Mouse (Mus musculus): ENCODE measurements around the gene Cep350.

Cep350 gene

DNA sequence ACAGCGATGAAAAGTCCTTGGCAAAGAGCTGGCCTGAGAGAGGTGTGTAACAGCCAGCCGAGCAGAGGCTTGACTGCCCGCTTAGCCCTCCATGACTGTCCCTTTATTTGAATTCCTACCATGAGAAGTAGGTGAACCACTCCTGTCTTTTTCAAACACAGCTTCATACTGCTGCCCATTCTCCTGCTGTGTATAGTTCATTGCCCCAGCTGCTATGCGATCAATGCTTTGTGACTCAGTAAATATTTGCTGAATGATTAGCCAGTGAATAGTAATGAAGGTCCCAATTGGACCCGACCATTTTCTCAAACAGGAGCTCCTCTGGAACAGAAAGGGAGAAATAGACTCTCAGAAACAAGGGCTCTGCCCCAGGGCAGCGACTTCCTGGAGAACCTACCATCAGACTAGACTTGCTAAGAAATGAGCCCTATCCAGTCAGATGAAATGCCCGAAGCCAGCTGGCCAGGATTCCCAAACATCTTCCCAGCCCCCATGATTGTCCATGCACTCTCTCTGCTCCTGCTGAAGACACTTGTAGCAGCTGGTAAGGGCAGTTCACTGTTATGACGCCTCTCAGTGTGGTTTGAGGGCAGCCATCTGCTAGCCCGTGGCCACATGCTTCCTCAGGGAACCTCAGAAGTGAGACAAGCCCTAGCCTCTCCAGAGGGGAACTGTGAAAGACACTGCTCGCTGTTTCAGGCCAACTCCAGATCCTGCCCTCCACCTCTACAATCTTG is 163.2 kb downstream of the Cep350 start:
- DNase-seq (ENCODE audit: low read depth, low spot score): no peak

- DNase-seq (ENCODE audit: low read depth, low spot score): no peak
Measured at GRCm38 (mm10) chr1:155808261-155808660, 164.8 kb downstream of the Cep350 start.

GRCm38 (mm10) chr1:155805607-155806006 is 167.4 kb downstream of the Cep350 start:
- DNase-seq (ENCODE audit: low read depth, low spot score): no peak

DNA sequence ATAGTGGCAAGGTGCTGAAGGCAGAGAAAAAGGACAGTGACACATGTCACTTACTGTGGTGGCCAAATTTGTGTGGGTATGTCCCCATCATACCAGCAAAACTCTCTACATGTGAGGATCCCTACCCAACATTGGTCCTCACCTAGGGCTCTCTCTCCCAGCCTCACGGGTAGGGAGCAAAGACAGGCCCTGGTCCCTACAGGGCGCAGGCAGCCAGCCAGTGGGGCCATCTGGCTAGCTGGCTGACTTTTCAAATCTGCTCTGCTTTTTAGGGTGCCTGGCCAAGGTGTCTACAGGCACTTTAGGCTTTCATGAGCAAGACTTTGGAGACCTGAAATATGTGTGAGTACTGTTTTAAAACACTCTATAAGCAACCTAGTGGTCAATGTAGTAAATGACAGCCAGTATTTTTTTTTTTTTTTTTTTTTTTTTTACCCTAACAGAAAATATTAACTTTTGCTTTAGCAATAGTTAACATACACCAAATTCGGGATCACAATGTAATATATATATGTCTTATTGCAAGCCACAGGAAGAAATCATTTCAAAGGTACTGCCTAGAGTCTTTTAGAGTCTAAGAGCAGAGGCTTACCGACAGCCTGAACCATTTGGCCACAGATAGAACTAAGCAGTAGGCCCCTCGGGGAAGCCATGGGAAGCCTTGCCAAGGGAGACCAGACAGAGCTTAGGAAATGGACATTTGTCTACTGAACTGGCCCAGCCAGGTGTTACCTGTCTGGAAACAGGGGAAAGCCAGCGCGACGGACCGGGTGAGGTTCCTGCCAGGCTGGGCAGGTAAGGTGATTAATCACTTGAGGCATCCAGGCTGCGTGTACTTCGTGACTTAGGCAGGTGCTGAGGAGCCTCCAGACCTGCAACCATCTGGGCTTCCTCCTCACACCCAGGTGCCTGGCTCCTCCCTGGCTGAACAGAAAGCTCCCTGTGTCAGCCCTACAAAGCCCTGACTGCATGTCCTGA is 171.8 kb downstream of the Cep350 start:
- no peak for DNase-seq (ENCODE audit: low read depth, low spot score)

DNA sequence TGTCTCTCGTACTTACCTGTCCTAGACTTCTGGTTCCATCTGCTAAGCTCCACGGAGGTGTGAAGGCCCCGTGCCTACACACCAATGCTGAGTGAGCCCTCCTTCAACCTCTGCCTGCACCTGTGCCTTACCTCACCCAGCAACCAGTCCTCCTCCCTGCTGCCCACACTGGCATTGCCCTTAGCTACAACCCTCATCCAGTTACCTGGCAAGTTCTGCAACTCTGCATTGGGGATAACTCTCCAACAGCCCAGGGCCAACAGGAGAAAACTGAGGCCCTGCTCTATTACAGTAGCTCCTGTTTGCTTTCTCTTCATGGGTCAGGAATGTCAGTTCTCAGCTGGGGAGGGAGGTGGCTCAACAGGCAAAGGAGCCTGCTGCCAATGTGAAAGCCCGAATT is 175.1 kb downstream of the Cep350 start:
- DNase-seq (ENCODE audit: low read depth, low spot score): no peak

DNA sequence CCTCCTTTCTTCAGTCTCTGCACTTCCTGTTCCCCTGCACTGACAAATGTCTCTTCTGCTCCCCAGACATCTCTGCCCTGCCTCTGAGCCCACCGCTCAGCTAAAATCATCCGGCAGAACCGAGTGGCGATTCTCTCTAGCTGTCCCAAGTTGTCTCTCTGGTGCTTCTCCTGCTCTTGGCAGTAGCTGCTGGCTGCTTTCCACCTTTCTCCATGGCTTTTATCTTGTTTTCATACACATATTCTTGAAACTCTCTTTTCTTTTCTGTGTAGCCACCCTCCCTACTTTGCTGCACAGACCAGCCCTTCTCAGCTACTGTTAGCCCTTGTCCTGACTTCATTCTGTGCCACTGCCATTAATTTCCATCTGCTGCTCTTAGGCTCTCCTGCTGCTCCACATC is 175.6 kb downstream of the Cep350 start:
- no peak for DNase-seq (ENCODE audit: low read depth, low spot score)

DNA sequence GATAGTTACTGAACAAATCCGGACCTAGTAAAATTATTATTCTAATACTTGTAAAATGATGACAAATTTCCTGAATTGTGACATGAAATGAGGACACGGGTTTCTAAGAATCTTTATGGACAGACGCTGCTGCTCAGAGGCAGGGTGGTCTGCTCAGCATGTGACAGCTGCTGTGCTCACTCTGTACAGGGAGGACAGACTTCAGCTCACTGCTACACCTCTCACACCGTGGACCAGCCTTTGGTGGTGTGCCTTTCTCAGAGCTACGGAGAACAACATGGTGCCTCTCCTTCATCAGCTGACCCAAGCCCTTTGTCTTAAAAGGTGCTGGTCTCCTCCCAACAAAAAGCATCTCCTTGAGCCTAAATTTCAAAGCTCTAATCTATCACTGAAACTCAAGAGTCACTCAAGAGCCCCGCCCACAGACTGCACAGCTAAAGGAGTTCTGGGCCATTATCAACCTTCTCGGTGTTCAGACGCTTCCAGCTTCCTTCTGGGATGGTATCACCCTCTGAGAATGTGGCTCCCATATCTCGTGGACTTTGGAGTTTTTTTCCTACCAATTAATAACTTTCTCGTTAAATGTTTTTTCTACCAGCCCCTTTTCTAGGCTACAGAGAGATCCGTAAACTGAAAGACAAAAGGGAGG is 176.2 kb downstream of the Cep350 start:
- no peak for DNase-seq (ENCODE audit: low read depth, low spot score)

GRCm38 (mm10) chr1:155795791-155796233 is 177.2 kb downstream of the Cep350 start:
- peak; percentile 19 for DNase-seq (ENCODE audit: low read depth, low spot score)
